Mouse (Mus musculus) telencephalon, adult 2 months (tissue): ENCODE measurements at regions not wholly inside any gene's neighbourhood (a gene's known extent, or its start where the extent isn't known, plus 50 kb on each side); places are given as distances from the start of the nearest gene placed in this dataset.

Experiments used
- DNase-seq: peaks from one replicate; pipeline ENCODE4 v3.0.0-alpha.2; 2011; ENCODE audit warnings: low read depth, low spot score

GRCm38 (mm10) chr13:92973791-92974190 is 129.2 kb downstream of the Mtx3 start:
- peak; percentile 85 for DNase-seq

DNA sequence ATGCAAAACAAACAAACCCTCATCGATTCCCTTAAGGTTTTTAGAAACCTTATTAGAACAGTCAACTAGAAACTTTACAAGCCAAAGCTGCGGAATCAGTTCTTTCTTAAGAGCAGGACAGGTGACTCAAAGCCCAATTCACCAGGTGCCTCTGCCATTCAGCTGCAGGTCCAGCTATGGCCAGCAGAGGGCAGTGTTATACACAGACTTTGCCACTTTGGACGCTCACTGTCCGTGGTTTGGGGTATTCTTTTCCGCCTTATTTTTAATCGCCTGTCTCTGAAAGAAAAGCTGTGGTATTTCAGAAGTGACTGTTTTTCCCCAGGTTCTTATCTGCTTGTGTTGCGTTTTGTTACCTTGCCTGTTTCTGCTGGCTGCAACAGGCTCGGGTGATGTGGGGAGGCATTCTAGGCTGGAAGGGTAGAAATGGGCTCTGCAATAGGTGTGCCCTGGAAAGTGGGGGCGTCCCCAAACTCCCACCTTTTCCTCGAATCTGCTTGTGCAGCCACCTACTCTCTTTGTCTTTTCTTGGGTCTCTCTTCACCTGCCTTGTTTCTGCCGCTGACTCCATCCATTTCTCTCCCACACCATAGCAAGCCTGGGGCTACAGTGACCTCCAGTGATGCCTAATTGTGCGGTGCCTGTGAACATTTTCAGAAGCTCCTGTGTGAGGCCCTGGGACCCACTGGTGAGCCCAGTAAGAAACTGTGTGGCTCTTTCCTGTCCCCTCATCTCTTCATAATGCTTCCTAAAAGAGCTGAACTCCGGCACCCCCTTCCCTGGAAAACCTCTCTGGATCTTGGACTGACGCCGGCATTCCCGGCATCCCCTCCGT is 142.4 kb downstream of the Mtx3 start:
- DNase-seq, result no peak

- no peak for DNase-seq
Observed at GRCm38 (mm10) chr13:92987691-92988090, 143.1 kb downstream of the Mtx3 start.

- DNase-seq, result no peak
Observed at GRCm38 (mm10) chr13:92988600-92988999, 144.0 kb downstream of the Mtx3 start.

GRCm38 (mm10) chr13:92990316-92991206 is 146.0 kb downstream of the Mtx3 start:
- DNase-seq, result no peak
